In the genomic region with DNA sequence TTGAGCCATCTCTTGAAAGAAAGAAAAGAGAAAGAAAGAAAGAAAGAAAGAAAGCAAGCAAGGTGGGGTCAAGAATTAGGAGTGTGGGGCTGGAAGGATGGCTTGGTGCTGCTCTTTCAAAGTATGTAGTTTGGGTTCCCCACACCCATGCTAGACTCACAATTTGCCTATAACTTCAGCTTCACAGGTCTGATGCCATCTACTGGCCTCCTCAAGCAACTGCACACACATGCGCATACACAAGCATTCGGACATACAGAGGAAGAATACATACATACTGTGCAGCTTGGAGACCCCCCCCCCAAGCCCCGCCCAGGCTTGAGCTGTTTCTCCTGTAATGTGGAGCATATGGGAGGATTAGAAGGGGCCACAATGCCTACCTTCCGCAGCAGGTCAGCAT, we compare ENCODE assay signal across 23 mouse cellular contexts. TPM values are rescaled to one million over a fixed set of nuclear protein-coding genes. Genes with fewer than 3 reads are reported as not detected.
DNase-seq lines count a peak whose midpoint lies in the region; TF ChIP-seq lines count a peak whose summit lies in the region.
"Had no signal": no experiment of that assay in that cellular context is flagged by ENCODE, and none has a peak within 500 bp of the region (broad histone marks: within the 10 kb centered on the region; RNA-seq: fewer than 3 reads in every experiment).

No protein-coding gene starts in this region.

- no peak for TF ChIP-seq RAD21 in MEL (IDR thresholded peaks at IDR 0.05; ENCODE audit: low read depth, low read length)

- TF ChIP-seq EP300 in MEL (IDR thresholded peaks at IDR 0.05; ENCODE audit: low read depth in 1 of 2, low read length in 2 of 2), result no peak

- no peaks in the 10 kb centered on the region for H3K79me2 ChIP-seq in MEL (ENCODE audit: control insufficient read depth, insufficient read depth, low read length, poor library complexity)

- 0 out of 2 replicates have a peak, but pooled peaks have one; percentile 11 for TF ChIP-seq CTCF in cerebellum, adult 2 months (IDR thresholded peaks at IDR 0.05; ENCODE audit: borderline replicate concordance, insufficient read depth, low read depth, low read length)
- TF ChIP-seq CTCF in layer of hippocampus, adult 2 months (conservative IDR thresholded peaks at IDR 0.05), result peak; percentile 34
- peak in 2 of 3 experiments; percentile 17 to 25; a peak in 2 of 6 replicates for TF ChIP-seq CTCF in MEL (IDR thresholded peaks at IDR 0.05 in 2 of 3, conservative IDR thresholded peaks at IDR 0.05 in 1 of 3; ENCODE audit: control insufficient read depth in 1 of 3, insufficient read depth in 1 of 3, low read depth in 2 of 3, low read length in 3 of 3, poor library complexity in 1 of 3, severe bottlenecking in 1 of 3)

- no peaks in the 10 kb centered on the region for H3K36me3 ChIP-seq in MEL (ENCODE audit: control insufficient read depth in 1 of 2, insufficient read depth in 2 of 2, low read length in 2 of 2)

- no peak overlapping the region for H3K9ac ChIP-seq in MEL (ENCODE audit: control insufficient read depth, low read depth, low read length, poor library complexity, severe bottlenecking)
- H3K9ac ChIP-seq: embryonic facial prominence, embryonic 12.5 days; forebrain, postnatal 0 days; hindbrain, embryonic 15.5 days had no signal

- WGBS in cerebellum, adult 2 months, result 98% methylated on average over 4 of the region's 4 CpGs

- no peak for TF ChIP-seq POLR2A in cerebellum, adult 2 months (IDR thresholded peaks at IDR 0.05; ENCODE audit: borderline replicate concordance, insufficient read depth, low read length)
- no peak for TF ChIP-seq POLR2A in MEL (IDR thresholded peaks at IDR 0.05; ENCODE audit: control insufficient read depth in 1 of 2, insufficient read depth in 1 of 2, low read depth in 1 of 2, low read length in 2 of 2, poor library complexity in 1 of 2)

- DNase-seq in cerebellum, adult 2 months, result no peak
- DNase-seq in cerebellum, adult 11-12 months, result no peak
- no peak for DNase-seq in layer of hippocampus, adult 2 months (ENCODE audit: low spot score in 2 of 2)
- no peak for DNase-seq in layer of hippocampus, adult 8-10 months (ENCODE audit: low spot score in 2 of 2)
- DNase-seq in 416B (ENCODE audit: low read depth), result peak; percentile 11
- DNase-seq in MEL (ENCODE audit: low read depth, low spot score), result no peak
- no peak for DNase-seq in ovary, postnatal 10 days (ENCODE audit: low spot score)
- no peak for DNase-seq in adrenal gland, postnatal 14 days
- DNase-seq: adrenal gland, adult 2 months; cerebellum, adult 18-20 months; cerebellum, postnatal 25 days; forebrain, postnatal 0 days; kidney, adult 18-20 months; kidney, postnatal 10 days; lung, adult 2 months; right cerebral cortex, postnatal 14 days; thymus, adult 2 months; thymus, postnatal 4 days had no signal

- H3K27me3 ChIP-seq in cerebellum, adult 2 months (ENCODE audit: control insufficient read depth, insufficient read depth, low read length), result no peaks in the 10 kb centered on the region
- H3K27me3 ChIP-seq in MEL (ENCODE audit: control insufficient read depth in 1 of 2, insufficient read depth in 2 of 2, low read length in 2 of 2), result no peaks in the 10 kb centered on the region
- H3K27me3 ChIP-seq: embryonic facial prominence, embryonic 12.5 days; hindbrain, embryonic 15.5 days had no signal

- H3K27ac ChIP-seq in cerebellum, adult 2 months (ENCODE audit: insufficient read depth, low read length), result no peak overlapping the region
- no peak overlapping the region for H3K27ac ChIP-seq in layer of hippocampus, adult 2 months
- H3K27ac ChIP-seq in MEL (ENCODE audit: control insufficient read depth, low read depth, low read length), result no peak overlapping the region
- H3K27ac ChIP-seq: embryonic facial prominence, embryonic 12.5 days; hindbrain, embryonic 15.5 days; limb, embryonic 10.5 days; macrophage; stomach, postnatal 0 days had no signal

- H3K4me1 ChIP-seq in cerebellum, adult 2 months (ENCODE audit: control insufficient read depth, insufficient read depth, low read length), result no peaks in the 10 kb centered on the region
- H3K4me1 ChIP-seq in MEL (ENCODE audit: control insufficient read depth in 1 of 2, insufficient read depth in 2 of 2, low read length in 2 of 2), result no peaks in the 10 kb centered on the region
- H3K4me1 ChIP-seq: embryonic facial prominence, embryonic 12.5 days; hindbrain, embryonic 15.5 days; limb, embryonic 10.5 days had no signal

- no peaks in the 10 kb centered on the region for H3K9me3 ChIP-seq in MEL (replicated peaks; ENCODE audit: insufficient read depth, low read length)
- H3K9me3 ChIP-seq: hindbrain, embryonic 15.5 days; limb, embryonic 10.5 days had no signal

- no peak overlapping the region for H3K4me3 ChIP-seq in cerebellum, adult 2 months (replicated peaks; ENCODE audit: insufficient read depth, low read depth, low read length)
- H3K4me3 ChIP-seq in layer of hippocampus, adult 2 months, result no peak overlapping the region
- H3K4me3 ChIP-seq in MEL (ENCODE audit: control insufficient read depth in 1 of 2, insufficient read depth in 1 of 2, low read depth in 2 of 2, low read length in 2 of 2), result no peak overlapping the region
- H3K4me3 ChIP-seq: embryonic facial prominence, embryonic 12.5 days; hindbrain, embryonic 15.5 days; limb, embryonic 10.5 days had no signal

TF ChIP-seq in MEL, 35 proteins besides CTCF, POLR2A, EP300 and RAD21:
- TF ChIP-seq TCF12 (IDR thresholded peaks at IDR 0.05; ENCODE audit: low read depth, low read length), result no peak
- TF ChIP-seq CHD2 (IDR thresholded peaks at IDR 0.05; ENCODE audit: low read length), result no peak
- TF ChIP-seq MAZ (IDR thresholded peaks at IDR 0.05; ENCODE audit: low read depth, low read length), result no peak
- no peak for TF ChIP-seq ZKSCAN1 (IDR thresholded peaks at IDR 0.05; ENCODE audit: low read depth, low read length)
- TF ChIP-seq HCFC1 (IDR thresholded peaks at IDR 0.05; ENCODE audit: low read depth, low read length), result no peak

RNA-seq across cellular contexts. Expression of a gene that starts 39.5 kb away (rescaled TPM):
- polyA plus RNA-seq in cerebellum, adult 2 months (2012; rRNA removed), result 31.2 and 31.8 TPM in 2 replicates
- 10 to 100 TPM; 48.3 to 50.2 TPM for total RNA-seq in layer of hippocampus, adult 2 months (2021)
- 10 to 100 TPM; 45.0 to 48.3 (median 46.9) TPM for total RNA-seq in layer of hippocampus, adult 8-10 months (2022)
- 10.2 and 12.4 TPM in 2 replicates for total RNA-seq in MEL (2012; rRNA removed)
- 10 to 100 TPM; 51.8 to 81.1 TPM for polyA plus RNA-seq in MEL (2012; ENCODE audit: insufficient read depth in 1 of 2, insufficient read length in 2 of 2, low read depth in 1 of 2, low replicate concordance in 2 of 2, missing spikeins in 1 of 2)
- total RNA-seq in adrenal gland, postnatal 14 days (2021), result 26.0 and 28.2 TPM in 2 replicates
